Mouse (Mus musculus) megakaryocyte, adult 5-6 weeks (primary cell): ENCODE results near the gene Jmjd1c. TPM values are rescaled to one million over a fixed set of nuclear protein-coding genes. Genes with fewer than 3 reads are reported as not detected.

ENCODE experiments used
- ATAC-seq: 2 replicates; pipeline ENCODE4 v1.8.0; 2016; ENCODE audit warnings: mild to moderate bottlenecking, inconsistent platforms; ENCODE audit not compliant: poor library complexity, severe bottlenecking
- total RNA-seq, 2 experiments: library from RNA; stranded (forward) in 1 of 2; stranded (reverse) in 1 of 2; fragments of 153-499, 151-499 nt in 1 of 2; fragments of 221-1000, 200-1000 nt in 1 of 2; gene quantifications; 2 replicates each; pipeline versions ENCODE4 v1.2.3 to v1.2.4; 2015 to 2017

The Jmjd1c gene
- 96.1 and 96.7 TPM in 2 replicates for total RNA-seq (2015)
- 69.0 and 91.8 TPM in 2 replicates for total RNA-seq (2017)

DNA sequence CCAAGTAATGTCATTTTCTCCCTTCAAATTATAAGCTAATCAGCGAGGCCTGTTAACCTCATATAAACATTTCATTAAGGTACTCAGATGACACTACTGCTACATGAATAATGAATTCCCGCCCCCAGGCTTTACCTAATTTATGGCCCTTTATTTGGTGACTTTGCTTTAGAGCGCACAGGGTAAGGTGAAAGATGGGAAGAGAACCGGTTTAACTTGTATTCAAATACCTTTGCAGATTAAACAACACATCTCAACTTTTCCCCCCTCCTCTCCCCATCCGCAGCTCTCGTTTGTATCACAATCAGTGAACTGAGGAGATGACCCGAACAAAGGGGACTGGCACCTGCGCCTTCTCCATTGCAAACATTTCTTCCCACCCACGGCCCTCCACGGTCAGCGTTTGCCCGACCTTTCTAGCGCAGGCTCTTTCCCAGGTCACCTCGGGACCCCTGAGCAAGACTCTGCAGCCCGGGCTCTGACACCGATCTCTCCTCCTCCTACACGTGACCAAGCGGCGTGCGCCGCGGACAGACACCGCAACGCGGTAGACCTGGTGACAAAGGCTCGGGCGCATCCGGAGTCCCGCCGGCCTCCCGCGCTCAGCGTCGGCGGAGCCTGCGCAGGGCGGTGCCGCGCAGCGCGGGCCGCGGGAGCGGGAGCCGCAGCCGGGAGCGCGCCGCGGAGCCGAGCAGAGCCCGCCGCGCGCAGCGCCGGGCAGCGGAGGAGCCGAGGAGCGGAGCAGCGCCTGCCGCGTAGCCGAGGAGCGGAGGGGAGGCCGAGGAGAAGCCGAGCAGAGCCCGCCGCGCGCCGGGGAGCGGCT lies at the start of gene Jmjd1c:
Gene Jmjd1c (plus strand): TSS at position 328 of the 823 bp plus-strand sequence.
- peak; percentile 64 for ATAC-seq

DNA sequence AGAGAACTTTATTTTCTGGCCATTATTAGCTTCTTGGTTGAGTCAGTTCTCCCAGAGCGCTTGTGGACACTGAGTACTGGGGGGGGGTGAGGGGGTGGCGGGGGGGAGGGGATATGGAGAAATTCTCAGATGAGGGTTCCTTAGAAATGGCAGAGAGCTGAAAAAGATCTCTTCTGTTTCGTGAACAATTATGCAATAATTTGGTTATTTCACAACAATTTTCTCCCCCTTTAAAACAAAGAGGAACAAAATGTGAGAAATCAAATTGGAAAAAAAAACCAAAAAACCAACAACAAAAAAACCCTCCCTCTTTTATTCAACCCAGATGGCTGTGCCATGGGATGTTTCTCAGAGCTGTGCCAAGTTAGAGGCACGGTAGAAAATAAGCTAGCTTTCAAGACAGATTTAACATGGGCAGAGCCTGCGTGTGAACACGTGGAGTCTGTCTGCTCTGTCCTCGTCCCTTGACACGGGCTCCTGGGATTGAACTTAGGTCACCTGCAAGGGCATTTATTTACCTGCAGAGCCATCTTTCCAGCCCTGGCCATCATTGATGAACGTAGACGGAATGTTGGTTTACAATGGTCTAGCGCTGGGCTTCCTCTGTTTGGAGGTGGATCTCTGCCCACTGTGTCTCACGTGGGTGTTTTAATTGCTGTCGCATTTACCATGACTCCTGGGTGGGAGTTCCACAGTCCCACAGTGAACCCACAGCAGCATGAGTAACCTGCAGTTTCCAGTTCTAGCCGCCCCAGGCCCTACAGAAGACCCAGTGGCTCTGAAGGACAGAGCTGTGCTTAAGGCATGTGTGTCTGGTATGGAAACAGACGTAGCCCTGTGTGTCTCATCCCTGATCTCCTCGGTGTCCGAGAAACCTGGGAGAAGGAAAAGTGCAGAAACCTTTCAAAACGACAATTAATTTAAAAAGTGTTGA lies 47.9 kb upstream of the Jmjd1c start:
- peak; percentile 5; the same call in 1 of the 2 replicates for ATAC-seq

GRCm38 (mm10) chr10:67048871-67049615 lies 46.9 kb upstream of the Jmjd1c start:
- ATAC-seq = peak; percentile 89

GRCm38 (mm10) chr10:67049621-67050020 lies 46.3 kb upstream of the Jmjd1c start:
- no peak for ATAC-seq

DNA sequence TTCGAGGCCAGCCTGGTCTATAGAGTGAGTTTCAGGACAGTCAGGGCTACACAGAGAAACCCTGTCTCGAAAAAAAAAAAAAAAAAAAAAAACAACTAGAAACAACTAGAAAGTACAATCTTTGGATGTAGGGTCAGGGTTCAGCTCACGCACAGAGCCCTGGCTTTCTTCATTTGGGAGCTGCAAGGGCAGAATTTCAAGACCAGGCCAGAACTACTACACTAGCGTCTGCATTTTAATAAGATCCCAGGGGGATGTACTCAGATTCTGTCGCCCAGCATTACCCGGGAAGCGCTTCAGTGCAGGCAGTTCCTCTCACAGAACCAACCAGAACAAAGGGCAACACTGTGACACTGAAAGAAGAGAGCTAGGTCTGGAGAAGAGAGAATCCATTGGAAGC lies 45.2 kb upstream of the Jmjd1c start:
- ATAC-seq = no peak

DNA sequence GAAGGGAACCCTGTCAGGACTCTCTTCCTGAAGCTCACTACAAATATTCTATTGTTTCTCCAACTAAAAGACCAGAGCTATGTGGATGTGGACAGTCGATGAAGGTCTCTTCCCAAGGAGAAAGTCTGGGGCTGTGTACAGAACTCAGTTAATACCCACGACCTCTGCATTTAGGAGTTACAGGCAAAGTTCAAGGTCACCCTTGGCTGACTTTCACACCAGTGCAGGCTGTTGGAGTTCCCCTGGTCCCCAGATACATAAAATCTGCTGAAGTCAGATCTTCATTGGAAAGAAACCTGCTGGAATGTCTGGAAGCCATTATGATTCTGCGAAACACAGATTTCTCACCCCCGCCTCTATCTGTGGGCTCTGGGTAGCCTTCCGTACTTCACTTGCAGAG lies 44.5 kb upstream of the Jmjd1c start:
- no peak for ATAC-seq

DNA sequence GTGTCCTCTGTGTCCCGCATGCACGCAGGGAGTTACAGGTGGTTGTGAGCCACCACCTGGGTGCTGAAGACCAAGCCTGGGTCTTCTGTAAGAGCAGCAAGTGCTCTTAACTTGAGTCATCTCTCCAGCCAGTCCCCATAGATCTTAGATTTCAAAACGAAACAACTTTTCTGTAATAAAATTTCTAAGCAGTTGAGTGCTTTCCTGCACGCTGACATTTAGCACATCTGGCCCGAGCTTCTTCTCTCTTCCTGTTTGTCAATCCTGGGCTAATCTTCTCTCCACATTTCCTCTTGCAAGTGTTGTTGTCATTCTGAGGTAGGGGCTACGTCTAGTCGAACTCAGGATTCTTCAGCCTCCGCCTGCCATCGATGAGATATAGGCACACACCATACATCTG lies 43.5 kb upstream of the Jmjd1c start:
- ATAC-seq = peak; percentile 46

- ATAC-seq = no peak
These were observed 42.5 kb upstream of the Jmjd1c start for GRCm38 (mm10) chr10:67053475-67053874.

DNA sequence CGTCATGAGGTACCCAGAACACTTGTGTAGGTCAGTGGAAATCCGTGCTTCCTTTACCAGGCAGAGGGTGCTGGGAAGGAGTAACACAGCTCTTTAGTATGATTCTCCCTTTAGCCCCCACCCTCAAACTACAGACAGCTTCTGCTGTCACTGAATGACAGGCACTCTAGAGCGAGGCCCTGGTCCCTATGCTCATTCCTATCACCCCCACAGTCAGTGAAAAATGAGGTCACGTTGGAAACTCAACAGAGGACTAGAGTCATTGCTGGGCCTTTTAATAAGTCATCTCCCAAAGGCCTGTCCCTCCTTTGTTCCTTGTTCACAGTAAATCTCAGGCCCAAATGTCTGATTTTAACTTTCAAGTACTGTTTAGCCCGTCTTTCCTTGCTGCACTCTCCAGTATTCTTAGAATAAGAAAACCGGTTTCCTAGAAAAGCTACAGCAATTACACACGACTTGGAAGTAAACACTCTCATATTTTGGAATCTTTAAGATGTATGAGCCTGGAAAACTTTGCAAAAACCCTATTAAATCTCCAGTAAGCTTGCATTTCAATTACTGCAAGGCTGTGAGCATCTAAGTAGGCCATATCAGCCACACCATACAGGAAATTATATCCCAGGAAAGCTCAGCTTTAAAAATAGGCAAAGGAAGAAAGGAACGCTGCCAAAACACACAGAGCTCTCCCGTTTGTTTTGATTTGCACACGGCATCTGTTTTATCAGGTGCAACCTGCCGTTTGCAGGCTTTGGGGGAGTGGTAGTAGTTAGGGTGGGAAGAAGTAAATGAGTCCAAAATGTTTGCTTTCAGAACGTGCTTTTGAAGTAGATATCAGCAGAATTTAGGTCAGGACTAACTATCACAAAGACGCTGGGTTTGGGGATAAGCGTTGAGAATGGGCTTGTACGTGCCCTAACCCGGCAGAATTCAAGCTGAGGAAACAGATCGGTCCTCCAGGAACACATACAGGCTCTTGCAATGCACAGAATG lies 39.8 kb upstream of the Jmjd1c start:
- ATAC-seq = no peak

GRCm38 (mm10) chr10:67057208-67057607 lies 38.7 kb upstream of the Jmjd1c start:
- ATAC-seq = no peak

- no peak for ATAC-seq
These were observed 38.2 kb upstream of the Jmjd1c start for GRCm38 (mm10) chr10:67057696-67058095.

- no peak for ATAC-seq
These were observed 37.6 kb upstream of the Jmjd1c start for GRCm38 (mm10) chr10:67058297-67058696.

DNA sequence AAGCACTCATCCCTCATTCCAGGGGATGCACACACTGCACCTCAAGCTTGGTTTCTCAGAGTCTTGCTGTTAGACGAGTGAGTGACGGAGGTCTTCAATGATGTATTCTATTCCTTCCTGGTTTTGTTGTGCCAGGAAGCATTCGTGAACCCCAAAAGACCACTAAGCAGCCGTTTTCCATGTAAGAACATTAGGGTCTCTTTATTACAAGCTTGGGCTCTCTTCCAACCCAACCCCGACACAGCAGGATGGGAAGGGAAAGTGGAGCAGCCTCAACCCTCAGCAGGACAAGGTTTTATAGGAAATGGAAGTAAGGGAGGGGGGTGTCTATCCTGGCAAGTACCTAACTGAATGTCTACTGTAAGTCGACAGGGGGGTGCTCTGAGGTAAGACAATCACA lies 37.2 kb upstream of the Jmjd1c start:
- ATAC-seq = no peak

DNA sequence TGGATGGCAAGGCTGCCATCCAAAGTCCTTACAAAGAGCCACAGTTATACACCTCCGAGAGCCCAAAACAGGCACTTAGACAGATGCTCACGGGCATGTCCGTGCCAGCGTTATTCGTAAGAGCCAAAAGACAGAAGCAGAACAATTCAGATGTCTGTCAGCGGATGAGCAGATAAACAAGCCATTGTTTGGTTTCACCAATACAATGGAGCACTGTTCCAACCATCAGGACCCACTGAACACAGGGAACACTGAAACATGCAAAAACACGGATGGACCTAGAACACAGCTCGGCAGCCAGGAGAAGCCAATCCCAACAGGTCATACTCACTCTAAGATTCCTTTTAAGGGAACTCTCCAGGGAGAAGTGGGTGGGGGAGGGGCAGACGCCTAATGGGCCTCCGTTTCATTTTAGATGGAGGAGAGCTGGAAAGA lies 34.5 kb upstream of the Jmjd1c start:
- no peak for ATAC-seq

- no peak for ATAC-seq
These were observed 34.1 kb upstream of the Jmjd1c start for GRCm38 (mm10) chr10:67061823-67062222.

DNA sequence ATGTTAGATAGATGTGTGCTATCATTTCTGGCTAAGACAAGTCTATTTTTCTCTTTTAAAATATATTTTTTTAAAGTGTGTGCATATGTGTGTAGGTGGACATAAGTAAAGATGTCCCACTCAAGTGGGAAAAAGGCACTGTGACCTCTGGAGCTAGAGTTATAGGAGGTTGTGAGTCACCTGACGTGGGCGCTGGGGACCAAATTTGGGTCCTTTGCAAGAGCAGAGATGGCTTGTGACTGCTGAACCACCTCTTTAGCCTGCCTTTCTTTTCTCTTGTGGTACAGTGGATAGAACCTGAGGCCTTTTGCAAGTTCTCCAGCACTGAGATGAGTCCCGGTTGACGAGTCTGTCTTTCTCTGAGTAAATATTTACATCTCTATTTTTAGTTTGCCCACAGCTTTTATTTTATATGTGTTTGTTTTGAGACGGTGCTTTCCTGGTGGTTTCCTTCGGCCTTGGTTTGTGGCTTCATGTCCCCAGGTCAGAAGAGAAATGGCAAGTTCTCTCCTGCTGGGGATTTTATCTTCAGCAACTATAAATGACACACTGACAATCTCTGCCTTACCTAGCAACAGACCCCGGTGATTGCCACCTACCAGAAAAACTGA lies 30.5 kb upstream of the Jmjd1c start:
- no peak for ATAC-seq

GRCm38 (mm10) chr10:67065927-67066326 lies 30.0 kb upstream of the Jmjd1c start:
- ATAC-seq = no peak

GRCm38 (mm10) chr10:67066421-67066820 lies 29.5 kb upstream of the Jmjd1c start:
- ATAC-seq = 0 out of 2 replicates have a peak, but pooled peaks have one; percentile 16

GRCm38 (mm10) chr10:67069013-67069412 lies 26.9 kb upstream of the Jmjd1c start:
- ATAC-seq = peak; percentile 78
